Mouse (Mus musculus) ES-Bruce4 (cell line): ENCODE data around the gene Uvrag.

Experiments
- CTCF ChIP-seq: IDR thresholded peaks from one replicate; pipeline ENCODE4 v1.8.1; 2011; ENCODE audit warnings: low read depth, low read length
- EP300 ChIP-seq: IDR thresholded peaks from 2 replicates; pipeline ENCODE4 v1.6.1; 2011; ENCODE audit warnings: low read depth, low read length; ENCODE audit not compliant: insufficient read depth
- POLR2A ChIP-seq: IDR thresholded peaks from one replicate; pipeline ENCODE4 v1.8.1; 2011; ENCODE audit warnings: low read length; ENCODE audit not compliant: insufficient read depth

GRCm38 (mm10) chr7:98876119-98876518 is 264.8 kb downstream of the Uvrag start:
- TF ChIP-seq POLR2A (no peak), CTCF (no peak), EP300 (no peak)
